In genomic region chr11:60535676-60536075, GRCm38 (mm10) we compare ENCODE assay signal across 10 mouse cellular contexts. TPM values are rescaled to one million over a fixed set of nuclear protein-coding genes. Genes with fewer than 3 reads are reported as not detected.
DNase-seq lines count a peak whose midpoint lies in the region; ATAC-seq and TF ChIP-seq lines count a peak whose summit lies in the region.
"Had no signal": no experiment of that assay in that cellular context is flagged by ENCODE, and none has a peak within 500 bp of the region (broad histone marks: within the 10 kb centered on the region; RNA-seq: fewer than 3 reads in every experiment).

No protein-coding gene starts in this region.

- H3K79me2 ChIP-seq in myocyte (ENCODE audit: control insufficient read depth, insufficient read depth): peaks cover 28% of the 10 kb centered on the region

- no peak for DNase-seq in lung, postnatal 36 days
- no peak for DNase-seq in embryonic facial prominence, embryonic 14.5 days (ENCODE audit: low spot score)
- DNase-seq in thymus, postnatal 4 days: no peak
- DNase-seq in Muller cell, postnatal 12 days (ENCODE audit: inconsistent ontology term): no peak
- no peak for DNase-seq in cerebellum, postnatal 10 days
- DNase-seq: gastrocnemius, postnatal 36 days; kidney, postnatal 4 days had no signal

- peak overlapping the region; percentile 100; the same call in 1 of the 2 replicates for H3K27ac ChIP-seq in lung, embryonic 15.5 days
- H3K27ac ChIP-seq in embryonic facial prominence, embryonic 14.5 days (replicated peaks; ENCODE audit: low read depth, low read length): peak overlapping the region; percentile 100
- peak overlapping the region; percentile 98 for H3K27ac ChIP-seq in hindbrain, embryonic 16.5 days (ENCODE audit: low read depth, low read length)

- no peaks in the 10 kb centered on the region for H3K27me3 ChIP-seq in lung, embryonic 15.5 days
- H3K27me3 ChIP-seq in embryonic facial prominence, embryonic 14.5 days (replicated peaks; ENCODE audit: control insufficient read depth, insufficient read depth, low read length): no peaks in the 10 kb centered on the region
- no peaks in the 10 kb centered on the region for H3K27me3 ChIP-seq in hindbrain, embryonic 16.5 days (replicated peaks; ENCODE audit: control insufficient read depth, insufficient read depth, low read length)
- H3K27me3 ChIP-seq in myocyte (ENCODE audit: control insufficient read depth, insufficient read depth, insufficient read length): no peaks in the 10 kb centered on the region

- no peaks in the 10 kb centered on the region for H3K9me3 ChIP-seq in lung, embryonic 15.5 days
- no peaks in the 10 kb centered on the region for H3K9me3 ChIP-seq in embryonic facial prominence, embryonic 14.5 days (ENCODE audit: control insufficient read depth, low read length)
- H3K9me3 ChIP-seq in hindbrain, embryonic 16.5 days (ENCODE audit: control insufficient read depth, low read length): no peaks in the 10 kb centered on the region

- peak overlapping the region; percentile 86; the same call in 1 of the 2 replicates for H3K4me2 ChIP-seq in lung, embryonic 15.5 days
- peak overlapping the region; percentile 98; the same call in 1 of the 2 replicates for H3K4me2 ChIP-seq in embryonic facial prominence, embryonic 14.5 days (ENCODE audit: low read depth, low read length)
- peak overlapping the region; percentile 86 for H3K4me2 ChIP-seq in hindbrain, embryonic 16.5 days (ENCODE audit: low read length)
- H3K4me2 ChIP-seq in myocyte (ENCODE audit: low read depth): no peak overlapping the region

- no peaks in the 10 kb centered on the region for H3K36me3 ChIP-seq in lung, embryonic 15.5 days
- H3K36me3 ChIP-seq in embryonic facial prominence, embryonic 14.5 days (ENCODE audit: control insufficient read depth, insufficient read depth, low read length): 0 out of 2 replicates have a peak, but pooled peaks cover 2% of the 10 kb centered on the region
- H3K36me3 ChIP-seq in hindbrain, embryonic 16.5 days (ENCODE audit: control insufficient read depth, insufficient read depth, low read length): no peaks in the 10 kb centered on the region
- H3K36me3 ChIP-seq in myocyte (ENCODE audit: control insufficient read depth, insufficient read depth): no peaks in the 10 kb centered on the region

- H3K9ac ChIP-seq in lung, embryonic 15.5 days: 0 out of 2 replicates have a peak overlapping the region, but pooled peaks have one; percentile 93
- peak overlapping the region; percentile 95 for H3K9ac ChIP-seq in embryonic facial prominence, embryonic 14.5 days (ENCODE audit: low read depth, low read length)
- peak overlapping the region; percentile 78 for H3K9ac ChIP-seq in hindbrain, embryonic 16.5 days (ENCODE audit: low read depth, low read length)

- no peak for ATAC-seq in lung, embryonic 15.5 days (ENCODE audit: borderline replicate concordance, extremely low read depth, low FRiP score, low TSS enrichment)
- ATAC-seq in embryonic facial prominence, embryonic 14.5 days (ENCODE audit: low read depth): no peak
- ATAC-seq in hindbrain, embryonic 16.5 days: no peak

- peaks cover 20% of the 10 kb centered on the region for H3K4me1 ChIP-seq in lung, embryonic 15.5 days
- peaks cover 14% of the 10 kb centered on the region for H3K4me1 ChIP-seq in embryonic facial prominence, embryonic 14.5 days (ENCODE audit: control insufficient read depth, insufficient read depth, low read length)
- peaks cover 23% of the 10 kb centered on the region for H3K4me1 ChIP-seq in hindbrain, embryonic 16.5 days (ENCODE audit: control insufficient read depth, insufficient read depth, low read depth, low read length)

- 90% methylated on average over 2 of the region's 2 CpGs for WGBS in lung, embryonic 15.5 days
- WGBS in embryonic facial prominence, embryonic 14.5 days: 86% methylated on average over 2 of the region's 2 CpGs
- 90% methylated on average over 2 of the region's 2 CpGs for WGBS in hindbrain, embryonic 16.5 days

- TF ChIP-seq POLR2A in myocyte (IDR thresholded peaks at IDR 0.05; ENCODE audit: insufficient read length, low read depth): no peak

- no peak overlapping the region for H3K4me3 ChIP-seq in lung, embryonic 15.5 days
- no peak overlapping the region for H3K4me3 ChIP-seq in embryonic facial prominence, embryonic 14.5 days (ENCODE audit: low read depth, low read length)
- no peak overlapping the region for H3K4me3 ChIP-seq in hindbrain, embryonic 16.5 days (ENCODE audit: low read length)
- H3K4me3 ChIP-seq in myocyte: peak overlapping the region; percentile 95

- no peak overlapping the region for H3ac ChIP-seq in myocyte (ENCODE audit: control insufficient read depth, insufficient read length)

TF ChIP-seq in myocyte, 11 proteins besides CTCF, POLR2A, EP300 and RAD21:
- TF ChIP-seq POLR2AphosphoS2 (IDR thresholded peaks at IDR 0.05; ENCODE audit: insufficient read length, low read depth) (no peak), USF1 (IDR thresholded peaks at IDR 0.05; ENCODE audit: low read depth) (no peak), TCF3 (IDR thresholded peaks at IDR 0.05; ENCODE audit: insufficient read length, low read depth) (no peak), MYOG (IDR thresholded peaks at IDR 0.05; ENCODE audit: control insufficient read depth in 1 of 3, insufficient read depth in 1 of 3, insufficient read length in 2 of 3, low read depth in 2 of 3) (no peak), SRF (IDR thresholded peaks at IDR 0.05; ENCODE audit: control insufficient read depth, insufficient read length, low read depth) (no peak), TCF12 (IDR thresholded peaks at IDR 0.05; ENCODE audit: insufficient read depth, poor library complexity, severe bottlenecking) (no peak), REST (IDR thresholded peaks at IDR 0.05; ENCODE audit: insufficient read depth, insufficient read length) (no peak), E2F4 (IDR thresholded peaks at IDR 0.05; ENCODE audit: insufficient read depth) (no peak), MYOD1 (IDR thresholded peaks at IDR 0.05; ENCODE audit: control insufficient read depth in 1 of 3, insufficient read length in 2 of 3, low read depth in 2 of 3) (no peak), CEBPB (IDR thresholded peaks at IDR 0.05; ENCODE audit: insufficient read depth, poor library complexity, severe bottlenecking) (no peak), MAX (IDR thresholded peaks at IDR 0.05; ENCODE audit: low read depth) (no peak)

RNA-seq across cellular contexts. Expression of gene Alkbh5, which starts 0.5 kb away (rescaled TPM):
- polyA plus RNA-seq in lung, embryonic 15.5 days (2015; fragmentation: Nextera tagmentation; extraction: Ambion mirVana): 31.8 and 38.0 TPM in 2 replicates
- polyA plus RNA-seq in embryonic facial prominence, embryonic 14.5 days (2014; fragmentation: Nextera tagmentation; extraction: Ambion mirVana): 29.3 and 30.1 TPM in 2 replicates
- 16.5 and 20.2 TPM in 2 replicates for polyA plus RNA-seq in hindbrain, embryonic 16.5 days (2015; fragmentation: Nextera tagmentation; extraction: Ambion mirVana)
- polyA plus RNA-seq in myocyte (2012; fragmentation: generic; extraction: Trizol): 23.5 TPM
